Mouse (Mus musculus) small intestine, adult 2 months (tissue): Measurements from ENCODE around the gene Gpr157.

Source experiments
- CTCF ChIP-seq: fragments of 200-500 bp; IDR thresholded peaks from 2 replicates; pipeline ENCODE4 v1.5.1; 2012; ENCODE audit warnings: low read depth, mild to moderate bottlenecking, control low read depth, inconsistent platforms, low read length, moderate library complexity, mixed read lengths; ENCODE audit not compliant: insufficient replicate concordance, insufficient read length; ENCODE audit errors: extremely low read depth
- POLR2A ChIP-seq: fragments of 200-500 bp; IDR thresholded peaks from 2 replicates; pipeline ENCODE4 v1.6.1; 2012; ENCODE audit warnings: low read depth, mild to moderate bottlenecking, control low read depth, inconsistent platforms, low read length, moderate library complexity

DNA sequence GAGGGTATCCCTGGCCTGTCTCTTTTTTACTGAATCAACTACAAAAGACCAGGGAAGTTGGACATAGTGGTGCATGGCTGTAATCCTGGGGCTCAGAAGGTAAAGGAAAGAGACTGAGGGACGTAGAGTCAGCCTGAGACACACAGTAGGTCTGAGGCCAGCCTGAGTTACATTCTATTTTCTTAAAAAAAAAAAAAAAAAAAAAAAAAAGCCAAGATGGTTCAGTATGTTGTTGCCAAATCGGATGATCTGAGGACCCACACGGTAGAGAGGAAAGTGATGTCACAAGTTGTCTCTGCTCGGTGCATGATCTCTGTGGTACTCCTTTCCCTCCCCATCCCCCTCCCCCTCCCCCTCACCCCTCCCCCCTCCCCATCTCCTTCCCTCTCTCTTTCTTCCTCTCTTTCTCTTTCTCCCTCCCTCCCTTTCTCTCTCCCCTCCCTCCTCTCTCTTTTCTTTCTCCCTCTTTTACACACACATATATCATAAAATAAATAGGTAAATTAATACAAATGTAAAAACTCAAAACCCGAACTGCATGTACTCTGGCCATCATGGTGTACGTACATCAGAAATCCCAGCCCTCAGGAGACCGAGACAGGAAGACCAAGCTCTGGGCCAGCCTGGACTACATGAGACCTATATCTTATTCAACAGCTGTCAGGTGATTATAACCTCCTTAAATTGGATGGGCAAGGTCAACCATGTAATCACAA lies 50.4 kb downstream of the Gpr157 start:
- TF ChIP-seq CTCF: no peak
- no peak for TF ChIP-seq POLR2A
